Mouse (Mus musculus) thymus, adult 18-20 months (tissue): Measurements from ENCODE around the gene Tpst1.
"Not testable (repeated sequence)": the region's sequence is repeated elsewhere in the genome, so short reads cannot be mapped to it uniquely, and the experiment has no call there.

Experiments used
- DNase-seq, 2 experiments: peaks; one replicate each; pipeline ENCODE4 v3.0.0; 2022; ENCODE audit warnings: mixed read lengths in 2 of 2

Tpst1 gene

DNA sequence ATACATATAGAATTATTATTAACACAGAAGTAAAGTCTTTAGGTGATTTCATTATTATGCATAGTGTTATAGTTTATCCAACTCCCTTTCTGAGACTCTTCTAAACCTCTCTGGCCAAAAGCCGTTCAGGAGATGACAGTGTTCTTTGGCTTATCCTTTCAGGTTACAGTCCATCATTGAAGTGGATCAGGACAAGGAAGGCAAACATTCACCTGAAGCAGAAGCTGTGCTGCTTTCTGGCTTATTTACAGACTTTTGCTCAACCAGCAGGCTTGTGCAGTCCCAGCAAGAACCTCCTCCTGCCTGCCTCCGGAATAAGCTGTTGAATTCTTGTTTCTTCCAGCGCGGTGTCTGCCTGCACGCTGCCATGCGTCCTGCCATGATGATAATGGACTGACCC lies at the start of gene Tpst1:
Tpst1 (plus strand) TSS at position 301 of the 400 bp plus-strand sequence.
- no peak for DNase-seq

DNA sequence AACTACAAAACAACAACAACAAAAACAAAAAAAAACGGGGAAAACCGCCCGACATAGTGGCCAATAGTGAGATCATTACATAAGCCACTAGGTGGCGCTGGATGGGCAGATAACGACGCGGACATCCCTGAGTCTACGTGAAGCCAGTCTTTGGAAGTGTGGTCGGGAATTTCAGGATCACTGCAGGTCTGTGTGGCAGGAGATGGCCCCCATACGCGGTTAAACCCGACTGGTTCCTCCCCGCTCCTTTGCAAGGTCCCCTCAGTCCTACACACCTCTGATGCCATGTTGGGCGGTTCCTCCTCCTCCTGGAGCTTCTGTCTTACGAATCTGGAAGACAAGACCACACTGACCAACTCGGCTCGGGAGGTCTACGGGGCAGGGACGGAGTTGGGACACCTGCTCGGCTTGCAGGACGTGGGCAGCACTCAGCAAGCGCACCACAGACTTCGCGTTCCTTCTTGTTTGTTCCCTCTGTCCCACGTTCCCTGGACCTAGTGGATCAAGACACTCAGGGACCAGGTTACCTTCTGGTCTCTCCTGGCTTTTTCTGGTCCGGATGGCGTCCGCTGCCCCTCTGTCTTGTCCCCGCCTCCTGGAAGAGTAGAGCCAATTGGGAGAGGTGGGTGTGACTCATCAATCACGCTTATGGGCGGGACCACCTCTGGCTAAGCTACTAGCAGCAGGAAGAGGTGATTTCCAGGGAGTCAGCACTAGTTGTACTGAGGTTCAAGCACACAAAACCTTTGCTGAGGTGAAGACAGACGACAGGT lies 49.2 kb upstream of the Tpst1 start:
- peak; percentile 59 to 80 for DNase-seq

DNA sequence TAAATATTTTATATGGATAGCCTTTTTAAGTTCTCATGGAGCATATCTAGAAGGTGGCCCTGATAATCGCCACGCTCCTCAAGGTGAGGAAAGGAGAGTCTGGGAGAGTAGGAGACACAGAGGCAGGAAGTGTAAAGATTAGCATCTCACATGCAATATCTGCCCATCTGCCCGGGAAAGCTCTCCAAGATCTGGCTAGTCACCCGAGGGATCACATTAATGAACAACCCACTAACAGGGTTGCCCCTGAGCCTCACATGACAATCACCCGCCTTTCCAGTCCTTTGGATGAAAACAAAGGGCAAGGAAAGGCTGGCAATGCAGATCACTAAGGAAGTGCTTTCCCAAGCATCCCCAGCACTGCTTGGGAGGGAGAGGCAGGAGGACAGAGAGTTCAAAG lies 46.0 kb upstream of the Tpst1 start:
- DNase-seq = no peak

DNA sequence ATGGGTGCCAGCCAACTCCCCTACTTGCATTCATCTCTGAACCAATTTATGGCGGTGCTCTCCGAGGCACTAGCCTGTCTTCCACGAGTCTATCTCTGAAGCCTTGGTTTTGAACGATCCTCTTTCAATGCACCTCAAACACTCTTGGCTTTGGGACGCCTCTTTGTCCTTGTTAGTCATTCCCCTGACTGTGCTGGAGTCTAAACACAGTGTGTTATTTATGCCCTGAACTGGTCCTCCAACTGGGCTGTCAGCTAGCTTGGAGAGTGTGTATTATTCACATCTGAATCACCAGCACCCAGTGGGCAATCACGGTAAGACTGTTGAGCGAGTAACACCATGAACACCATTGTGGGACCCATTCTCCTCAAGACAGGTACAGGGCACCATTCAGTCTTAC lies 45.4 kb upstream of the Tpst1 start:
- DNase-seq = no peak

DNA sequence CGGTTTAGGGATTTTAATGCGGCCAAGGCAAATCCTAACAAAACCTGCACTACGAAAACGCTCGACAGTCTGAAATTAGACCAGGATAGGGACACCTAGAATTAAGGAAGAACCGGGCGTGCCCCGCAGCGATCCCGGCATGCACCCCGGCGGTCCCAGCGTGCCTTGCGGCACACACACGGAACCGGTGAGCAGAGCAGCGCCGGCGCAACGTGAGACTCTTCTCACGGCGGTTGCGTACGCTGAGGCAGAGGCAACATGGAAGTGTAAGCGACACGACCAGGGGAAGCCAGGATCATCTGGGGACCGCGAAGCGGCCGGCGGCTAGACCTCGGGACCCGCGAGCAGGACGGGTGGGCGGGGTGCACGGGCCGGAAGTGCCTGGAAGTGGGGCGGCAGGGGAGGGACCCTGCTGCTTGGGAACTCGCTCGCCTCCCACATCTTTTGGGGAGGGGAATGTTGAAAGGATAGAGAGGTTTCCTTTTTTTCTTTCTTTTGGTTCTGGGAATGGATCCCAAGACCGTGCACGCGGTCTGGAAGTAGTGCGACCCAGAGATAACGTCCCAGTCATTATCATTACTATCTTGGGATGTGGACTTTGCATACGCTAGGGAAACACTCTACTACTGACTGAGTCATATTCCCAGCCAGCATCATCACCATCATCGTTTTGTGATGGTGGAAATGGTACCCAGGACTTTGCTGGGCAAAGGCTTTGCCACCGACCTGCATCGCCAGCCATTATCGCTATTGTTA lies 43.8 kb upstream of the Tpst1 start, which contains the start of the genes Asl and Crcp:
Asl (minus strand) TSS at position 106 of the 756 bp plus-strand sequence.
Crcp (plus strand) TSS at position 149 of the 756 bp plus-strand sequence.
- DNase-seq = peak; percentile 71 to 73

DNA sequence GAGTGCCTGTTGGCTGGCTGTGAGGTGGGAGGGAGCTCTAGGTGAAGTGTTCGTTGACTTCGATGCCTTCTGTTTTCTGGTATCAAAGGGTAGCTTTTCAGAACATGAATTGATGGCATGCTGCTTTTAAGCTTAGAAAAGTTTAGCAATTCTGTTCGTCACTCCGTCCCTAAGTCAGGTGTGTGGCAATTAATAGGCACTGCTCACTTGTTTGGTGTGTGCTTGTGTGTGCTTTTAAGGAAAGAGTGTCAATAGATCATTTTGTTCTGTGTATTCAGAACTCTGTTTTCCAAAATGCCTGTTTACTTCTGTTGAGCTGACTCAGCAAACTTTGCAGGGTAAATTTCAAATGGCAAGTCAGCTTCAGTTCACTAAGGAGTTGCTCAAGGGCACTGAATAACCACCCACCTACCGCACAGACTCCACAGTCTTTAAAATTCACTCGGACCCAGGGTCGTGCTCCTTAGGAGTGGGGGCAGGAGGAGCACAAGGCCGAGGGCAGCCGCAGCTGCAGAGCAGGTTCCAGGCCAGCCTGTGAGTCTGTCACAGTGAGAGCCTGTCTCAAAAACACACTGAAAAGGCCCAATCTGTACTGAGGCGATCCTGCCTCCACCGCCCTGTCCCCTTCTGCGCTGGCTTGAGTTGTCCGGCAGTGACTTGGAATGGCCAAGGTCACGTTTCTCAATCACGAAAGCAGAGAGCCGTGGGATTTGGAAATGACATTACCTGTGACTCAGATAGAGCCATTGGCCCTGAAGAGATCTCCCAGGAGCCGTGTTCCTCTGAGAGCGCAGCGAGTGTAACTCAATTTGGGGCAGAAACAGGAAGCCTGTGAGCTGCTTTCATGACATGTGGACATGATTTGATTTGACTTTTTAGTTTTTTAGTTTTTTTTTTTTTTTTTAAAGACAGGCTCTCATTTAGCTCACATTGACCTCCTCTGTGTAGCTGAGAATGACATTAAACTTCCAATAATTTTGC lies 41.4 kb upstream of the Tpst1 start:
- DNase-seq = no peak

DNA sequence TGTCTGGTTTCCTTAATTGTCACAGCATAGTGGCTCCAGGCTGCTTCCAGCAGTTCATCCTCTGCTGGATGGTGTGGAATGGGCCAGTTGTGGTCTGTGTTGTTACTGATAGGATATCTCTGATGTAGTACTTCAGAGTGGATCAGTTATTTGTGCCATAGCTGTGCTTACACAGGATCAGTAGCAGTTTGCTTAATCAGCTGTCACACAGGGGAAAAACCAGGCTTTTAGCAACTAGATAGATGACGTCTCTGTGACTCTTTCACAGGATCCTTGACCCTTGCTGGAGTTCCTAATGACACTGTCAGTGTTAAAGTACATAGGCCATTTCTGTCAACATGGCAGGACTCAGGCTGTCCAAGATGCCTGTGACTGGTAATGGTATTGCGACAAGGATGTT lies 39.3 kb upstream of the Tpst1 start:
- DNase-seq = no peak

DNA sequence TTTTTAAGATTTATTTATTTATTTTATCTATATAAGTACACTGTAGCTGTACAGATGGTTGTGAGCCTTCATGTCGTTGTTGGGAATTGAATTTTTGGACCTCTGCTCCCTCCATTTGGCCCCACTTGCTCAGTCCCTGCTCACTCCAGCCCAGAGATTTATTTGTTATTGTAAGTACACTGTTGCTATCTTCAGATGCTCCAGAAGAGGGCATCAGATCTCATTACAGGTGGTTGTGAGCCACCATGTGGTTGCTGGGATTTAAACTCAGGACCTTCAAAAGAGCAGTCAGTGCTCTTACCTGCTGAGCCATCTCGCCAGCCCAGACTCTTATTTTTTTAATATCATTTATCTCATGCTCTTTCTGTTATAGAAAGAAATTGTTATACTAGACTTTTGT lies 36.8 kb upstream of the Tpst1 start:
- not testable (repeated sequence) for DNase-seq

DNA sequence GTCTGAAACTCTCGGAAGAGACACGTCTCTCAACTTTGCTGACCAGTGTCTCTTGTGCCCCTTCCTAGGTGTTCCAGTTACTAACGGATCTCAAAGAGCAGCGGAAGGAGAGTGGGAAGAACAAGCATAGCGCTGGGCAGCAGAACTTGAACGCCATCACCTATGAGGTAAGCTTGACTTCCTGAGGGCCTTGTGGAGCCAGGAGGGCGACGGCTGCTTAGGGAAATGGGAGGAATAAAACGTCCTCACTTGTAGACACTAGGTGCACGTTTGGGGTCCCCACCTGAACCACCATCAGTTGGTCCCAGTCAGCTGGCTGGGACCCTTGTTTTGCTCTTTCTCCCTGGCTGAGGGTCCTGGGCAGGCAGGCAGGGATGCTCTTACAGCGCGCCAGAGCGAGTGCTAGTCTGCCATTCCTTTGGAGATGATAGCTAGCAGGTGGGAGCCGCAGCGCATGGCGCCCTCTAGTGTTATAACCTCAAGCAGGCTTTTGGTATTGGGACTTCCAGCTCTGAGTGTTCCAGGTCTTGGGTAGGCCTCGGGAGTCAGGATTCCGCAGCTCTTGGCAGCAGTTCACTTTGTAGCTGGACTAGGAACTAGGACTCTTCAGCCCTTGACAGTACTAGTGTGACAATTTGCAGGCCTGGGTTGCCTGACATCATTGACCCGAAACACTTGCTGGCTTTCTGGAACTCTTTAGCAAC lies 35.2 kb upstream of the Tpst1 start:
- peak in 1 of 2 experiments; percentile 15 for DNase-seq

DNA sequence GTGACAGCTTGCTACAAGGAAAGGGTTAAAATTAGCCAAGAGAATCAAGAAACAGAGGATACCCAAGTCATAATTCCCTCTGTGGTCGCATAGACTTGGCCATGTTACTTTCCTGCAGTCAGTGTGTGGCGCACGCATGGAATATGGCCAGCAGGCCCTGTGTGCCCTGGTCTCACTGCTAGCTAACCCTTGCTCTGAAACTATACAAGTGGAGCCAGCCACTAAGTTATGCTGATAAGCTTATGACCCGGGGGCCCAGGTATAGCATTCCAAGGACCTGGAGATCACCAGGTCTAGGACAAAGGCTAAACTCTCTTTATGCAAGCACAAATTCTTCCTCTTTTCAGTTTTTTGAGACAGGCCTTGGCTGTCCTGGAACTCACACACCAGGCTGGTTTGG lies 32.3 kb upstream of the Tpst1 start:
- no peak for DNase-seq

DNA sequence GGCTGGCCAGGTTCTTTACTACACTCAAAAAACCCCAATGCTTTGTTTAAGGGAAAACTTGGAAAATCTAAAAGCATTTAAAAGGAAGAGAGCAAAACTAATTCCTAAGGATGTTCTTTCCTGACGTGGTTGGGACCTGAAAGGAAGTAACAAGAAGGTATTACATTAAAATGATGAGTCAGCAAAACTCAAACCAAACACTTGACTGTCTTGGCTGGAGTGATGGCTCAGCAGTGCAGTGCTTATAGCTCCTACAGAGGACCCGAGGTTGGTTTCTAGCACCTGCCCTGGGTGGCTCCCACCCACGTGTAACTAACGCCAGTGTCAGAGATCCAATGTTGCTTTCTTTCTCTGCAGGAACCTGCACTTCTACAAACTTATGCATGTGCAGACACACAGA lies 31.9 kb upstream of the Tpst1 start:
- no peak for DNase-seq

DNA sequence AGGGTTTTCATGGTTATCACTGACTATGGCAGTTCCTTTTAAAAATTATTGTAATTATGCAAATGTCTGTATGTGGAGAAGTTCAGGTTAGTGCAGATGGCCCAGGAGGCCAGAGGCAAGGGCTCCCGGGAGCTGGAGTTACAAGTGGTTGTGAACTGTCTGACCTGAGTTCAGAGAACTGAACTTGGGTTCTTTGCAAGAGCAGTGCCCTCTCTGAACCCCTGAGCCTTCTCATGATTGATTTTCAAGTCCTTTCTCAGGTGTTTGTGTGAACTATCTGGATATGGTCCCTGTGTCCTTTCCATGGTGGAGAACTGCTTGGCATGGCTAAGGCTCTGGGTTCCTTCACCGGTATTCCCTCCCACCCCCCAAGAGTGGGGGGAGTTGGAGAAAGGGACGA lies 29.4 kb upstream of the Tpst1 start:
- no peak for DNase-seq

DNA sequence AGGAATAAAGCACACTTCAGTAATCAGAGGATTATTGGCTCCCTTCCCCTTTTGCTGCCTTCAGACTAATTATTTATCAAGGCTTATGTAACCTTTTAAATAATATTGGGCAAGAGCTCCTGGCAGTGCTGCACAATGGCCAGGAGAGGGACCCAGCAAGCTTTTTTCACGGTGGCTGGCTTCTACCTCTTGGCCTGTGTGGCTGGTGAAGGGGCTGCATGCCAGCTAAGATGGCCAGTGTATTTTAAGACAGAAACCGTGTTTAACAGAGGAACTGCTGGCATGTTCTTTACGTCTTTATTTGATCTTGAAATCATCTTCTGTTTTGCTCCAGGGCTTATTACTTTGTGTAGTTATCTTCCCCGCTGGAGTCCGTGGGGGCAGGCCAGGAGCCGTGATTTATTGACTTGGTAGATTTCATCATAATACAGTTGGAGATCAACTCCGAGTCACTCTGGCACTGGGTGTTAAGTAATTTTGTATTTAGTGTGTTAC lies 28.9 kb upstream of the Tpst1 start:
- DNase-seq = no peak

DNA sequence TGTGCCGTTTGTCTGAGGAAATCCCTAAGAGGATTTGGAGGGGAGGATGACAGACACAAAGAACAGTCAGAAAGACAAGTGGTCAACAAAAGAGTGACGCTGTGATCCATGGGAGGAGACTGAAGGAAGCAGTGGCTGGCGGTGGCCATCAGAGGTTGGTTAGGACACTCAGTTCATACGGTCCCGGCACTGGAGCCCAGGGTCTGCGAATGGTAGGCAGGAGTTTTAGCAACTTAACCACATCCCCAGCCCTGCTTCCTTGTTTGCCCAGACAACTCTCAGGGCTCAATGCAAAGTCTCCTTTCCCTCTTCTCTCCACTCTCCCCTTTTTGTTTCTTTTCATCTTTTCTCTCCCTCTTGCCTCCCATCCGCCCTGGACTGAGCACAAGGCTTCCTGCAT lies 27.0 kb upstream of the Tpst1 start:
- no peak for DNase-seq

DNA sequence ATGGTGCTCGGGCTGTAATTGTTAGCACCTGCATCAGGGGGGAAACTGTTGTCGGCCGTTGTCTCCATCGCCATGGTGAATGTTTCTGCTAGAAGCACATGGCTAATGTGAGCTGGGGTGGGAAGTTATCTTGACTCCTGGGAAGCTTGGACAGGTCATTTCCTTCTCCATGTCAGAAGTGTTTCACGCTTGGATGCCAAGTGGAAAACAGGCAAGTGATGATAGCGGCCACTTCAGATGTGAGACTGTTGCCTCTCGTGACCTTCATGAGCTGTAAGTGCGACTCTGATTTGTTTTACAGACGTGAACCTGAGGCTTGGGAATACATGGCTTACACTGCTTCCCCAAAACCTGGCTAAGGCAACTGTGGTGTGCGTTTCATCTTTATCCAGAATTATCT lies 26.5 kb upstream of the Tpst1 start:
- DNase-seq = no peak

DNA sequence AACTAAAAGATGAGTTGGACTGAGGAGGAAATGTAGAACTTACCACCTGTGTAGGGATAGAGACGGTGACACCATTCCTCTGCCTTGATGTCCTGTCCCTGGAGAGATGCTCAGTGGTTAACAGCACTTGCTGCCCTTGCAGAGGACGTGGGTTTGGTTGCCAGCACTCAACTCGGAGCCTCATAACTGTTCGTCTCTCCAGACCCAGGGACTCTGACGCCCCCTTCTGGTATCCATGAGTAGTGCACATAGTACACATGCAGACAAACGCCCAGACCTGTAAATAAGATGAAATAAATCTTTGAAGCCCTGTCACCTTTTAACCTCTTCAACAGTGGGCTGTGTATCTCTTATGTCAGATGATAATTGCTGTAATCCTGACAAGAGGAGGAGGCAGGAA lies 26.1 kb upstream of the Tpst1 start:
- DNase-seq = no peak

DNA sequence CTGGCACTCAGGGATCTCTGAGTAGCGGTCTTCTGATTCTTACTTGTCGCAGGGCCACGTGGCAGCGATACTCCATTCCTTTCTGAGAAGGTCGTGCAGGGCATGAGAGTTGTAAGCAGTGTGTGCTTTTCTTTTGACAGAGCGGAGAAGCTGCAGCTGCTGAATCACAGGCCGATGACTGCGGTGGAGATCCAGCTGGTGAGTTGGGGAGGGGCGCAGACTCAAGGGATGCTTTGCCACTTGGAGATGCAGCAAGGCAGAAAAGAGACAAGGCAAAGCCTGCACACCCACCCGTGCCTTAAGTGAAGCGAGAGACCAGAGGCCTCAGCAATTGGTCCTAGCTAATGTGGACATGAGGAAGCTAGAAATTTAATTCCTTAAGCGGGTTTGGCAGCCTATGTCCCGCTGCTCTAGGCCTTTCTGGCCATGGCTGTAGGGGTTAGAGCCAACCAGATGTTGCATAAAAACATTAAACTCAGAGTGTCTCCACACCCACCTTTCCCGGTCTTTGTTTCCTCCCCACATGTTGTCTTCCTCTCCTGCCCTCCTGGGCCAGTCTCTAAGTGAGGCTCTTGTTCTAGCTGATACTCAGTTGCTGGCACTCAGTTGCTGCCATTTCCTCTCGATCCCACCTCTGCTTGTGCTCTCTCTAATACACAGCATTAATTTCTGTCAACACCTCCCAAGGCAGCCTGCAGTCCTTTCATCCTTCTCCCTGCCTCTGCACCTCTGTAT lies 24.2 kb upstream of the Tpst1 start:
- DNase-seq = no peak

DNA sequence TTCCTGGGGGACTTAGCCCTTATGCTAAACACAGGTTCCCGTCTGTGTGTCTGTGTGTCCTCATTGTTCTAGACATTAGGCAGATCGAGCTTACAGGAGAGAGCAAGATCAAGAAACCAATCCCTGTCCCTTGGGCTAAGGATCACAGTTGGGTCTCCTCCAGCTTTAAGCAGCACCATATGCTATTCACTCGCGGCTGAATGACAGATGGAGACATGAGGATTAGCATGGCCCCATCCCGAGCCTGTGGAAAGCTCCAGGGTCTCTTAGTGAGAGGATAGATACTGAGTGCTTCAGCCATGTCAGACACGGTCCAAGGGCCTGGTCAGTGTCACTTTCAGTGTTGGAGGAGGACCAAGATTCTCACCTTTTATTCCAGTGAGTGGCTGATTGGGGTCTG lies 22.7 kb upstream of the Tpst1 start:
- DNase-seq = no peak

DNA sequence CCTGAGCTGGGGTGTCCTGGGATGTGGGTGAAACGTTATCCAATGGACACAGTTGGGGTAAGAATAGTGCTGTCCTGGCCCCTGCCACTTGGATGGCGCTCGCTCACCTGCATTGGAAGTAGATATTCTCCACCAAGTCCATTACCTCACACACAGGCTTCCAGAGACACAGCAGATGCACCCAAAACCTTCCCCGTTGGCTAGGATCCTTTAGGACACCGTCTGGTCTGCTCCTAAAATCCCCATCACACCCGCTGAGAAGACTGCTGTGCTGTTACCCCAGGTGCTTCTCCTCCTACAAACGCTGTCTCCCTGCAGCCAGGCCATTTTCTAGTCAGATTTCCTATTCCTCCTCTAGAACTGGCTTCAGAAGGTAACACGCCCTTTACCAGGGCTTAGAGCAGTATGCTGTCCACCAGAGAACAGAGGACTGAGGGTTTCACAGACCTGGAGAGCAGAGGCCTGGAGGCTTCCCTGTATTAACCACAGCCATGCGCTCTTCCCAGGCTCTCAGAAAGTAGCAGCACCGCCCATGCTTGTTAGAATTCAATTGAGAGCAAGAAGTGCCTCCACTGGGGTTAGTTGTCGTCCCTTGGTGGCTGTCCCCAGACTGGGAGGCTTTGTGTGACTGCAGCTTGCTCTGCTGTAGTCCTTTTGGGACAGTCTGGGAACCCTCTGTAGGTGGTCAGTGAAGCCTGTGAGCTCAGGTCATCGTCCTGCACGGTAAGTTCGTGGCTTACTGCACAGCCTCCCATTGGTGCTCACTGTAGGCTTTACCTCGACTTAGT lies 21.9 kb upstream of the Tpst1 start:
- no peak for DNase-seq

DNA sequence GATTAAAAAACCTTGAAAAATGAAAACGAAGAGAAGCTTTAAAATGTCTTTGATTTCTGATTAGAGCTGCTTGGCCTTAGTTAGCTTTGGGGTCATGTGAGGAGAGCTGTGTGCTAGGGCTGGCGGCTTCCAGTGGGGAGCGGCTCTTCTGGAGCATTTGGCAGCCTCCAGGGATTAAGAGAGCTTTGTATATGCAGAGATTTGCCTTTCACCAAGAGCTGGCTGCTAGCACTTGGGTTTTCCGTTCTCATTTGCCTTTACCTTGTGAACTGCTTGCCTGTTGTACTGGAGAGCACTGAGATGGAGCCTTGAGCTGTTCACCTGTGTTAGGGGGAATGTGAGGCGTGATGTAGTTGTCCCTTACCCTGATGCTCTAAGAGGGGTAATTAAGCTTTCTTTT lies 20.6 kb upstream of the Tpst1 start:
- DNase-seq = no peak

DNA sequence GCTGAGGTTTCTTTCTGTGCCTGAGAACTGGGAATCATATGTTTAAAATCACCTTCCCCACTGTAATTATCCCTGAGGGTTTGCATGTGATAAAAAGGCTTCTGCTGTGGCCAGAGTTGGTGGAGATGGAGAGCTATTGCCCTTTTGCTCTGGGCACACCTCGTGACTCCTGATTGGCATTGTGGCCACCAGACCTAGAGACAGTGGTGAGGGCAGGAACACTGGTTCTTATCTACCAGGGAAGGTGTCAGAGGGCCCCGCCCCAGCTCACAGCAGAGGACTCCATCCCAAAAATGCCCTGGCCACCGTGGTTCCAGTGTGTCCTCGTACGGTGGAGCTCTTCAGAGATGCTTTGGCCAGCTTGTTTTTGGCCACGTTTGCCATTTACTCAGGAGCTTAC lies 20.2 kb upstream of the Tpst1 start:
- DNase-seq = no peak
